Mouse (Mus musculus) brain, embryonic 14.5 days (tissue): ENCODE data around the gene Abca5.

Experiments used
- CTCF ChIP-seq: fragments of 200-500 bp; IDR thresholded peaks from 2 replicates; pipeline ENCODE4 v1.5.1; 2012; ENCODE audit warnings: inconsistent platforms, mild to moderate bottlenecking, moderate library complexity, borderline replicate concordance; ENCODE audit not compliant: insufficient read depth, insufficient read length; ENCODE audit errors: extremely low read depth
- POLR2A ChIP-seq: fragments of 200-500 bp; IDR thresholded peaks from 2 replicates; pipeline ENCODE4 v1.6.1; 2012; ENCODE audit warnings: mild to moderate bottlenecking, inconsistent platforms, borderline replicate concordance; ENCODE audit not compliant: poor library complexity, insufficient read depth, insufficient read length, severe bottlenecking; ENCODE audit errors: extremely low read depth

DNA sequence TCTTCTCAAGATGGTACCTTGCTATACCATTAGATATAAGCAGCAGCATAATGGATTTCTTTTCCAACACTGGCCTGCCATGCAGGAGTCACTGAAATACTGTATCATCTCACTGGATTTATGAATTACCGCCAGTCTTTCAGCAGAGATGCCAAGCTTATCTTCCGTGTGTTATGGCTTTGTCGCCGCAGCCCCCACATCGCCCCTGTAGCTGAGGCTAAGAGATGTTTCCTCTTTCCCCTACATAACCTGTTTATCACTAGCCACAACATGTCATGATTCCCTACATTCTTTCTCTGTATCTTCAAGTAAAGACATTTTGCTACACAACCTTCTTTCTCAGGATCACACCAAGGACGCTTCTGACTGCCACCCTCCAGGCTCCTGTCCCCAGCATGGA, 70.3 kb downstream of the Abca5 start:
- no peak for TF ChIP-seq CTCF
- TF ChIP-seq POLR2A, result no peak
